Mouse (Mus musculus) central nervous system, embryonic 18 days (tissue): ENCODE data around the gene Mapk3. TPM values are rescaled to one million over a fixed set of nuclear protein-coding genes. Genes with fewer than 3 reads are reported as not detected.

ENCODE experiments used
- polyA plus RNA-seq: library from polyadenylated mRNA; depleted of rRNA; stranded (reverse); fragments of >200 nt; gene quantifications from 2 replicates; pipeline ENCODE4 v1.2.3, GENCODE M21; 2012; rRNA removed

Mapk3 gene
- polyA plus RNA-seq = 247 and 263 TPM in 2 replicates

GRCm38 (mm10) chr7:126759050-126759671 is at the start of gene Mapk3:
Mapk3 (plus strand) TSS chr7:126759601.

GRCm38 (mm10) chr7:126766201-126766600 is 6.8 kb downstream of the Mapk3 start, which contains the start of gene Gdpd3:
Gdpd3 (plus strand) TSS chr7:126766334.

GRCm38 (mm10) chr7:126776598-126777057 is 17.2 kb downstream of the Mapk3 start, which contains the start of gene Ypel3:
Ypel3 (plus strand) TSS chr7:126776955.

GRCm38 (mm10) chr7:126780971-126781635 is 21.7 kb downstream of the Mapk3 start, which contains the start of gene Tbx6:
Tbx6 (plus strand) TSS chr7:126781483.

GRCm38 (mm10) chr7:126791851-126792720 is 32.7 kb downstream of the Mapk3 start, which contains the start of gene Ppp4c:
Ppp4c (minus strand) TSS chr7:126792496.

GRCm38 (mm10) chr7:126797411-126798126 is 38.2 kb downstream of the Mapk3 start, which contains the start of gene Fam57b:
Fam57b (plus strand) TSS chr7:126797668.

Other genes with a start within 250 kb of the Mapk3 start
- gene Eif3c, start 193.2 kb upstream of the Mapk3 start, polyA plus RNA-seq = 114 and 117 TPM in 2 replicates
- gene Apobr, start 174.7 kb upstream of the Mapk3 start, polyA plus RNA-seq = 0.27 and 0.32 TPM in 2 replicates
- gene Cln3, start 173.8 kb upstream of the Mapk3 start, polyA plus RNA-seq = 51.0 and 53.4 TPM in 2 replicates
- gene Il27, start 164.7 kb upstream of the Mapk3 start, polyA plus RNA-seq = not detected in 2 replicates
- gene Nupr1, start 128.7 kb upstream of the Mapk3 start, polyA plus RNA-seq = 10.0 and 10.4 TPM in 2 replicates
- 50.4 and 55.7 TPM in 2 replicates for gene Sgf29, start 110.3 kb upstream of the Mapk3 start, polyA plus RNA-seq
- 8.5 and 9.5 TPM in 2 replicates for gene Sult1a1, start 83.2 kb upstream of the Mapk3 start, polyA plus RNA-seq
- gene Bola2, start 64.2 kb upstream of the Mapk3 start, polyA plus RNA-seq = 51.8 and 60.8 TPM in 2 replicates
- 41.3 and 45.8 TPM in 2 replicates for gene Slx1b, start 63.8 kb upstream of the Mapk3 start, polyA plus RNA-seq
- gene Coro1a, start 51.8 kb upstream of the Mapk3 start, polyA plus RNA-seq = 136 and 144 TPM in 2 replicates
- gene Gdpd3, start 6.7 kb downstream of the Mapk3 start, polyA plus RNA-seq = 7.9 TPM in 2 replicates
- 211 and 214 TPM in 2 replicates for gene Ypel3, start 17.4 kb downstream of the Mapk3 start, polyA plus RNA-seq
- gene Tbx6, start 21.9 kb downstream of the Mapk3 start, polyA plus RNA-seq = 1.3 TPM in 2 replicates
- gene Ppp4c, start 32.9 kb downstream of the Mapk3 start, polyA plus RNA-seq = 155 and 157 TPM in 2 replicates
- gene Fam57b, start 38.1 kb downstream of the Mapk3 start, polyA plus RNA-seq = 147 and 196 TPM in 2 replicates
- not detected in 2 replicates for gene 4930451I11Rik, start 72.0 kb downstream of the Mapk3 start, polyA plus RNA-seq
- 41.2 and 42.6 TPM in 2 replicates for gene Doc2a, start 87.8 kb downstream of the Mapk3 start, polyA plus RNA-seq
- gene Hirip3, start 102.4 kb downstream of the Mapk3 start, polyA plus RNA-seq = 61.5 and 63.2 TPM in 2 replicates
- gene Ino80e, start 102.8 kb downstream of the Mapk3 start, polyA plus RNA-seq = 79.7 and 83.9 TPM in 2 replicates
- gene Taok2, start 125.1 kb downstream of the Mapk3 start, polyA plus RNA-seq = 99.8 and 102 TPM in 2 replicates
- 31.6 and 32.1 TPM in 2 replicates for gene Tmem219, start 163.3 kb downstream of the Mapk3 start, polyA plus RNA-seq
- gene Kctd13, start 169.3 kb downstream of the Mapk3 start, polyA plus RNA-seq = 109 and 134 TPM in 2 replicates
- 29.9 TPM in 2 replicates for gene Asphd1, start 190.0 kb downstream of the Mapk3 start, polyA plus RNA-seq
- 94.9 and 108 TPM in 2 replicates for gene Sez6l2, start 191.0 kb downstream of the Mapk3 start, polyA plus RNA-seq
- 150 and 151 TPM in 2 replicates for gene Cdipt, start 216.3 kb downstream of the Mapk3 start, polyA plus RNA-seq
- 0.73 and 1.1 TPM in 2 replicates for gene Cdiptos, start 216.5 kb downstream of the Mapk3 start, polyA plus RNA-seq